Mouse (Mus musculus): ENCODE results near the gene Rasgrf2.

The Rasgrf2 gene

GRCm38 (mm10) chr13:91884714-91885386 lies 246.6 kb downstream of the Rasgrf2 start:
- in situ Hi-C loops (cut with MboI): no loop called here

- in situ Hi-C loops (cut with MboI): no loop called here
Measured at GRCm38 (mm10) chr13:91881837-91882480, 249.5 kb downstream of the Rasgrf2 start.

DNA sequence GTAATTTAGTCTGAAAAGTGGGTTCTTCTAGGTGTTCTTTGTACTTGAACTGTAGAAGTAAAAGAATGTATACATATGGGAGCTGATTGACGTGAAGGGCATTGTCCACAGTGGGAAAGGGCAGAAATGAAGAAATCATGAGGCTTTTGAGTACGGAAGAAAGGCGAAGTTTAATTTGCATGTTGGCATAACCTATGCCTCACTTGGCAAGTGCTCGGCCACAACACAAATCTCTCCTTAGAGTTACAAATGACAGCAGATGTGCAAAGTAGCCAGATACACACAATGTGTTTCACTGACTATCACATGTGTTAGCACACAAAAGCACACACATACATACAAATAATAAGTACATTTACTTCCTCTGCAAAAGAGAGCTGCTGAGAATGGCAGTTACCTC lies 251.2 kb downstream of the Rasgrf2 start:
- in situ Hi-C loops (cut with MboI): no loop called here

GRCm38 (mm10) chr13:91877996-91878395 lies 253.5 kb downstream of the Rasgrf2 start:
- in situ Hi-C loops (cut with MboI): no loop called here

DNA sequence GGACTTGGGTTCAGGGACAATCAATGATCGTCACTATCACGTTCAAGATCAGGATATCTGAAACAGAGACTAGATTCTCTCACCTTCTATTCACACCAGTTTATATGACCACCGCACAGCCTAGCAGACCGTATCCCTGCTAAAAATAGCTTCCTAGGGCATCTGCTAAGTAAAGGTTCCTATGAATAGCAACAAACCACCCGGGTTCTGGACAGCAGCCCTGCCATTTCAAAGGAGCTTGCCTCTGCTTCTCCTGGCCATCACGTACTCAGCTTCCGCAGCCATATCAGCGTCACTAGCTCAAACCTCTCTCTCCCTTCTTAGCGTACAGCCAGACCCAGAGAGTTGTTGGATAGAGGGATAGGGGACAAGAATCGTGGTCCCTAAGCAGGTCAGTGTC lies 254.1 kb downstream of the Rasgrf2 start:
- in situ Hi-C loops (cut with MboI): no loop called here

DNA sequence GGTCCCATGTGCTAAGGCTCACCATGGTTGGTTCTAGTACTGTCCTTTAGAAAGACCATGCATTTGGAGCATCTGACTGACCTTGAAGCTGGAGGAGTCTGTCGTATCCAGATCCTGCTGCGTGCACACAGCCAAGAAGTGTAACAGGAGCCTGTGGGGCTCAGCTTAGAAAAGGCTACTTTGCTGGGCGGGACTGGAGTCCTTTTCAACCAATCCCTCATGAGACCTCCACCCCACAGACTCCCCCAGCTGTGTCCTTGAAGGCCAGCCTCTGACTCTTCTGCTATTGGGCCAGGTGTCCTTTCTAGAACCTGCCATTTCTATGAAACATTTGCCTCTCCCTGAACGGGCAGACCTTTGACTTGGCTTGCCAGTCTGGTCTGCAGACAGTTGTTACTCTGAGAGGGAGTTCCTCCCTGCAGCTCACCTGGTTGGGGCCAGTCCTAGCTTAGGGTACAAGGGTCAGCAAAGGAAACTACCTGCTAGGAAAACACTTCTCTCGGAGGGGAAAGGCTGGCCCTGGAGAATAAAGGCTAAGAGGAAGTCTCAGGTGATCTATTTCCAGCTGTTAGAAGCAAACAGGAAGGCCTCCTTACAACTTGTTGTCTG lies 254.6 kb downstream of the Rasgrf2 start, which contains the start of gene Ckmt2:
Gene Ckmt2, minus strand, starts transcription at position 145 of the 609 bp plus-strand sequence.
- in situ Hi-C loops (cut with MboI): no loop called here

DNA sequence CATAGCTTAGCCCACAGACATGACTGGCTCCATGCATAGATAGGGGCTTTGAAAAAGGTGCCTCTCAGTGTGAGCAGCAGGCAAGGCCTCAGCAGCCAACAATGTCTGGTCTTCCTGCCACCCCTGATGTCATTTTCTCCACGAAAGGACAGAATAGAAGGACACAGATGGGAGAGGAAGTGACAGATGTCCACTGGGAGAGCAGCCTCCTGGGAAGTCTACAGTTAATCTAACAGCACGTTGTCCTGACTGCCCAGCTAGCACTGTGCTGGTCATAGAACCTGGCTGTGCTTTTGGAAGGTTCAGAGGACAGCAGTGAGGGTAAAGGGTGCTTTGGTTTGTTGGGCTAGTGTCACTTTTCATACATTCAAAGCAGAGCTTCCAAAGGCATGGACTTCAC lies 255.9 kb downstream of the Rasgrf2 start:
- in situ Hi-C loops (cut with MboI): no loop called here

GRCm38 (mm10) chr13:91874565-91874964 lies 256.9 kb downstream of the Rasgrf2 start:
- in situ Hi-C loops (cut with MboI): no loop called here

DNA sequence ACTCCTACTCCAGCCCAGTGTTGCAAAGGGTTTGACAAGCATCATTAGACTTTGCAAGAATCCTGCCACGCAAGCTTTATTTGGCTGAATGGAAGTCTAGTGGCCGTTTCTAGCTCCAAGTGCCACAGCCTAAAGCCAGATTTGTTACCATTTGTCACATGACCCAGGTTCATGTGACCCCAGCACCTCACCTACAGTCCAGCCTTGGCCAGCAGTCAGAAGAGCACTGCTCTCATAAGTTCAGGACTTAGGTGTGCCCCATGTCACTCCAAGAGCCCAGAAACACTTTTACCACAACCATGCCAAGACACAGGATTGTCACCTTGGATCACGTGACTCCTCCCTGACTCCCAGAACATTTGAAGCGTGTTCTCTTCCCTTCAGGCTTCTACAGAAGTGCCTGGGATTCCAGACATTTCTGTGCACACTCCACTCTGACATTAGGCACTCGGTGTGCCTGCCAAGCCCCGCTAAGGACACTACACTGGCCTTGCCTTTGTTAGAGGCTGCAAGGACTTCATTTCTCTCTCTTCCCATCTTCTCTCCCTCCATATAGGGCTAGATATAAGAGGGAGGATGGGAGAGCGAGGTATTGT lies 257.6 kb downstream of the Rasgrf2 start:
- in situ Hi-C loops (cut with MboI): no loop called here

DNA sequence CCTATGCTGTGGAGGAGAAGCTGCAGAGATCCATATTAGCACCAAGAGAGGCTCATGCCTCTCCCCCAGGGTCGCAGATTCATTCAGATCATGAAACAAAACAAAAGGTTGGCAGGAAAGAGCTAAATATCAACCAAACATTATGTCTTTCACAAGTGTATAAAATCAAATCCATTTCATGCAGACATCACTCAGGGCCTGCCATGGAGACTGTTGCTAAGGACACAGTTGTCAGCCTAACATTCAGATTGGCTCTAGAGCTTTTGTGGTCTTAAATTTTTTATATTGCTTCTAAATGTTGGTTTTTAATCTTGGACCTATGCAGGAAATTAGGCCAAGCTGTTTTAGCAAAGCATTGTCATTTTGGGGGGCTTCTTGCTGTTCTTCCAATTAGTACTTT lies 262.9 kb downstream of the Rasgrf2 start:
- in situ Hi-C loops (cut with MboI): no loop called here

DNA sequence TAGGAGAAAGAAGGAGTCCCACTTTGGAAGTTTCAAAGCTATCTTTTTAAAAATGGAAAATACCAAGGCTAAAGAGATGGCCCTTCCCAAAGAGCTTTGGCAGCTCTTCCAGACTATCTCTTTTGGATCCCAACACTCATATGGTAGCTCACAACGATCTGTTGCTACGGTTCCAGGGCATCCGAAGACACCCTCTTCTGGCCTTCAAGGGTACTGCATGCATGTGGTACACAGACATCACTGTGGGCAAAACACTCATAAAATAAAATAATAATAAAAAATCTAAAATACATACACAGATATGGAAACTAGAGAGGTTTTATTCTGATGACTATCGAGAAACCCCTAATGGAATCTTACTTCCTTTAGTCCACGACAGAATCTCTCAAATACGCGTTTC lies 272.6 kb downstream of the Rasgrf2 start:
- in situ Hi-C loops (cut with MboI): no loop called here

GRCm38 (mm10) chr13:91857427-91857826 lies 274.0 kb downstream of the Rasgrf2 start:
- in situ Hi-C loops (cut with MboI): no loop called here

- in situ Hi-C loops (cut with MboI): no loop called here
Measured at GRCm38 (mm10) chr13:91854412-91854811, 277.0 kb downstream of the Rasgrf2 start.

Data from mature B cell (primary cell).